In genomic region chr4:129573093-129573370, GRCm38 (mm10) we compare ENCODE assay signal across 18 mouse cellular contexts. TPM values are rescaled to one million over a fixed set of nuclear protein-coding genes. Genes with fewer than 3 reads are reported as not detected.
DNase-seq lines count a peak whose midpoint lies in the region; ATAC-seq and TF ChIP-seq lines count a peak whose summit lies in the region.
"Had no signal": no experiment of that assay in that cellular context is flagged by ENCODE, and none has a peak within 500 bp of the region (broad histone marks: within the 10 kb centered on the region; RNA-seq: fewer than 3 reads in every experiment).

No protein-coding gene starts in this region.

- TF ChIP-seq CTCF in kidney, postnatal 0 days (IDR thresholded peaks at IDR 0.05; ENCODE audit: low read depth), result no peak
- no peak for TF ChIP-seq CTCF in thymus, adult 2 months (IDR thresholded peaks at IDR 0.05; ENCODE audit: borderline replicate concordance, control insufficient read depth, extremely low read depth, insufficient read depth, low read length, poor library complexity)

- H3K27me3 ChIP-seq in heart, embryonic 15.5 days, result no peaks in the 10 kb centered on the region
- no peaks in the 10 kb centered on the region for H3K27me3 ChIP-seq in kidney, postnatal 0 days (ENCODE audit: insufficient read depth, low read length)
- no peaks in the 10 kb centered on the region for H3K27me3 ChIP-seq in thymus, adult 2 months (ENCODE audit: control insufficient read depth, insufficient read depth, low read length)
- H3K27me3 ChIP-seq: heart, embryonic 13.5 days; limb, embryonic 15.5 days had no signal

- no peaks in the 10 kb centered on the region for H3K36me3 ChIP-seq in heart, embryonic 15.5 days
- no peaks in the 10 kb centered on the region for H3K36me3 ChIP-seq in kidney, postnatal 0 days (ENCODE audit: insufficient read depth, low read length)
- no peaks in the 10 kb centered on the region; the same call in 1 of the 2 replicates for H3K36me3 ChIP-seq in thymus, adult 2 months (ENCODE audit: control insufficient read depth, insufficient read depth, low read length)
- H3K36me3 ChIP-seq: forebrain, embryonic 10.5 days; heart, embryonic 13.5 days; limb, embryonic 15.5 days had no signal

- no peak overlapping the region for H3K4me3 ChIP-seq in heart, embryonic 15.5 days
- H3K4me3 ChIP-seq in kidney, postnatal 0 days (replicated peaks; ENCODE audit: low read depth, low read length), result no peak overlapping the region
- H3K4me3 ChIP-seq in thymus, adult 2 months (ENCODE audit: control insufficient read depth, insufficient read depth, low read length), result peak overlapping the region; percentile 60
- H3K4me3 ChIP-seq: forebrain, embryonic 10.5 days; heart, embryonic 13.5 days; limb, embryonic 15.5 days had no signal

- no peak for DNase-seq in heart, postnatal 4 days
- DNase-seq in kidney, postnatal 0 days (ENCODE audit: low spot score), result no peak
- DNase-seq in kidney, adult 18-20 months, result no peak
- no peak for DNase-seq in thymus, adult 2 months
- no peak for DNase-seq in thymus, postnatal 4 days
- DNase-seq in thymus, postnatal 36 days, result peak; percentile 29 to 41
- DNase-seq: cerebellum, adult 2 months; forebrain, postnatal 0 days; lung, postnatal 14 days; right cerebral cortex, postnatal 14 days had no signal

- TF ChIP-seq POLR2A in thymus, adult 2 months (IDR thresholded peaks at IDR 0.05; ENCODE audit: control insufficient read depth, extremely low read depth, insufficient read depth, low read length, poor library complexity), result no peak

- H3K27ac ChIP-seq in heart, embryonic 15.5 days, result peak overlapping the region; percentile 5; the same call in 1 of the 2 replicates
- peak overlapping the region; percentile 54; the same call in 1 of the 2 replicates for H3K27ac ChIP-seq in kidney, postnatal 0 days
- peak overlapping the region; percentile 91 for H3K27ac ChIP-seq in thymus, adult 2 months (ENCODE audit: control insufficient read depth, insufficient read depth, low read length)
- H3K27ac ChIP-seq: forebrain, embryonic 10.5 days; hindbrain, embryonic 14.5 days; limb, embryonic 15.5 days had no signal

- no peaks in the 10 kb centered on the region for H3K9me3 ChIP-seq in heart, embryonic 15.5 days (replicated peaks)
- no peaks in the 10 kb centered on the region for H3K9me3 ChIP-seq in kidney, postnatal 0 days (replicated peaks; ENCODE audit: low read length)
- H3K9me3 ChIP-seq: forebrain, embryonic 10.5 days; heart, embryonic 13.5 days; limb, embryonic 15.5 days had no signal

- no peak overlapping the region for H3K9ac ChIP-seq in heart, embryonic 15.5 days
- H3K9ac ChIP-seq in kidney, postnatal 0 days (ENCODE audit: low read depth, low read length), result no peak overlapping the region
- H3K9ac ChIP-seq: forebrain, postnatal 0 days; heart, embryonic 13.5 days; hindbrain, embryonic 14.5 days; limb, embryonic 15.5 days had no signal

- 93% methylated on average over 4 of the region's 4 CpGs for WGBS in heart, embryonic 15.5 days
- 89% methylated on average over 4 of the region's 4 CpGs for WGBS in kidney, postnatal 0 days
- 76% methylated on average over 4 of the region's 4 CpGs for WGBS in thymus, adult 2 months

- no peak overlapping the region; the same call in 1 of the 2 replicates for H3K4me2 ChIP-seq in heart, embryonic 15.5 days
- no peak overlapping the region for H3K4me2 ChIP-seq in kidney, postnatal 0 days (ENCODE audit: low read length)
- H3K4me2 ChIP-seq: heart, embryonic 13.5 days; hindbrain, embryonic 14.5 days; limb, embryonic 15.5 days had no signal

- H3K4me1 ChIP-seq in heart, embryonic 15.5 days (replicated peaks), result peaks cover 11% of the 10 kb centered on the region; the same call in 1 of the 2 replicates
- H3K4me1 ChIP-seq in kidney, postnatal 0 days (replicated peaks; ENCODE audit: insufficient read depth, low read length), result 0 out of 2 replicates have a peak, but pooled peaks cover 4% of the 10 kb centered on the region
- peaks cover 64% of the 10 kb centered on the region for H3K4me1 ChIP-seq in thymus, adult 2 months (replicated peaks; ENCODE audit: control insufficient read depth, insufficient read depth, low read length)

- no peak for ATAC-seq in heart, embryonic 15.5 days (replicated peaks; ENCODE audit: insufficient number of reproducible peaks, insufficient read depth, low FRiP score, low read depth)
- ATAC-seq in kidney, postnatal 0 days (replicated peaks; ENCODE audit: low FRiP score, low read depth), result no peak
- ATAC-seq: forebrain, postnatal 0 days; midbrain, embryonic 16.5 days had no signal

RNA-seq across cellular contexts. Expression of gene Lck, which starts 0.4 kb away (rescaled TPM):
- polyA plus RNA-seq in heart, embryonic 15.5 days (2015; fragmentation: Nextera tagmentation; extraction: Ambion mirVana), result 6.8 and 62.1 TPM in 2 replicates
- under 1 TPM; 0.86 to 0.91 TPM for total RNA-seq in heart, postnatal 4 days (2021)
- 8.8 and 9.1 TPM in 2 replicates for polyA plus RNA-seq in kidney, postnatal 0 days (2015; fragmentation: Nextera tagmentation; extraction: Ambion mirVana)
- polyA plus RNA-seq in thymus, adult 2 months (2012; rRNA removed), result 1,584 and 1,845 TPM in 2 replicates

RNA-seq across cellular contexts. Expression of gene Fam167b, which starts 5.3 kb away (rescaled TPM):
- polyA plus RNA-seq in heart, embryonic 15.5 days (2015; fragmentation: Nextera tagmentation; extraction: Ambion mirVana), result 4.4 and 5.0 TPM in 2 replicates
- total RNA-seq in heart, postnatal 4 days (2021), result 1 to 10 TPM; 1.5 TPM
- polyA plus RNA-seq in kidney, postnatal 0 days (2015; fragmentation: Nextera tagmentation; extraction: Ambion mirVana), result 39.9 and 40.3 TPM in 2 replicates
- polyA plus RNA-seq in thymus, adult 2 months (2012; rRNA removed), result 2.6 and 3.0 TPM in 2 replicates
- total RNA-seq: forebrain, postnatal 0 days; left cerebral cortex, postnatal 36 days; neutrophil, adult 5-6 weeks had no signal
- polyA plus RNA-seq: forebrain, postnatal 0 days had no signal

RNA-seq across cellular contexts. Expression of gene Eif3i, which starts 27.4 kb away (rescaled TPM):
- polyA plus RNA-seq in heart, embryonic 15.5 days (2015; fragmentation: Nextera tagmentation; extraction: Ambion mirVana), result 151 and 175 TPM in 2 replicates
- 100 to 1,000 TPM; 146 to 160 TPM for total RNA-seq in heart, postnatal 4 days (2021)
- 284 and 298 TPM in 2 replicates for polyA plus RNA-seq in kidney, postnatal 0 days (2015; fragmentation: Nextera tagmentation; extraction: Ambion mirVana)
- polyA plus RNA-seq in thymus, adult 2 months (2012; rRNA removed), result 331 and 350 TPM in 2 replicates

RNA-seq across cellular contexts. Expression of gene Tmem234, which starts 27.4 kb away (rescaled TPM):
- polyA plus RNA-seq in heart, embryonic 15.5 days (2015; fragmentation: Nextera tagmentation; extraction: Ambion mirVana), result 136 and 147 TPM in 2 replicates
- 10 to 100 TPM; 64.8 to 72.1 TPM for total RNA-seq in heart, postnatal 4 days (2021)
- polyA plus RNA-seq in kidney, postnatal 0 days (2015; fragmentation: Nextera tagmentation; extraction: Ambion mirVana), result 188 and 197 TPM in 2 replicates
- 243 and 257 TPM in 2 replicates for polyA plus RNA-seq in thymus, adult 2 months (2012; rRNA removed)

RNA-seq across cellular contexts. Expression of gene Hdac1, which starts 30.5 kb away (rescaled TPM):
- polyA plus RNA-seq in heart, embryonic 15.5 days (2015; fragmentation: Nextera tagmentation; extraction: Ambion mirVana), result 99.9 and 134 TPM in 2 replicates
- total RNA-seq in heart, postnatal 4 days (2021), result 10 to 100 TPM; 45.0 to 46.4 TPM
- 170 and 196 TPM in 2 replicates for polyA plus RNA-seq in kidney, postnatal 0 days (2015; fragmentation: Nextera tagmentation; extraction: Ambion mirVana)
- 198 and 201 TPM in 2 replicates for polyA plus RNA-seq in thymus, adult 2 months (2012; rRNA removed)

Comparison
In these comparisons a context has a peak if more than half of its experiments do, and no peak if none do; other contexts are left out.
1. DNase-seq: peak in thymus, postnatal 36 days (2 of 2); none in heart, postnatal 4 days (single experiment), kidney, postnatal 0 days (single experiment), kidney, adult 18-20 months (single experiment), thymus, adult 2 months (single experiment) and thymus, postnatal 4 days (single experiment).
2. H3K27ac ChIP-seq: peak in every context shown above with its lines; median percentile 91 in thymus, adult 2 months; 54 in kidney, postnatal 0 days; 5 in heart, embryonic 15.5 days.
3. RNA of gene Lck, which starts 0.4 kb away (polyA plus RNA-seq): 1,584 to 1,845 TPM in thymus, adult 2 months; 8.8 to 9.1 TPM in kidney, postnatal 0 days and 6.8 to 62.1 TPM in heart, embryonic 15.5 days; every median in the first group is over 10 times any median in the second.